ENCODE assay signal across 10 mouse cellular contexts in the genomic region with DNA sequence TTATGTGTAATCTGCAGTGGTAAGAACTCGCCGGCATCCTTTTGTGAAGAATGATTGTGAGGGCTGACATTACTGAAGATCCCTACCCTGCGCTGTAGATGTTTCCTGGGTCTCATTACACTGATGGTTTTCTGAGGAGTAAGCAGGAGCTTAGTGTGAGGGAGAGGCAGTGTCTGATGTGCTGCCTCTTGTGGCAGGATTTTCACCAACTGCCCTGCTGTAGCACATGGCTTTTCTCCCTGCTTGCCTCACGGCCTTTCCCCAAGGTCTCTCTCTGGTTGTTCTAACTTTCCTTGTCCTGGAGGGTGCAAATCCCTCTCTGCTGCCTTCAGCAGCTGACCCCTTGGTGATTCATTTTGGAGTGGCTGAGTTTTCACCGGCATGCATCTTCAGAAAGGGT. TPM values are rescaled to one million over a fixed set of nuclear protein-coding genes. Genes with fewer than 3 reads are reported as not detected.
DNase-seq lines count a peak whose midpoint lies in the region; ATAC-seq and TF ChIP-seq lines count a peak whose summit lies in the region.
"Had no signal": no experiment of that assay in that cellular context is flagged by ENCODE, and none has a peak within 500 bp of the region (broad histone marks: within the 10 kb centered on the region; RNA-seq: fewer than 3 reads in every experiment).

No protein-coding gene starts in this region.

- H3K27ac ChIP-seq in forebrain, embryonic 11.5 days (ENCODE audit: low read depth, low read length), result no peak overlapping the region
- H3K27ac ChIP-seq in forebrain, embryonic 12.5 days, result no peak overlapping the region
- H3K27ac ChIP-seq in lung, embryonic 14.5 days (ENCODE audit: low read depth), result no peak overlapping the region

- no peaks in the 10 kb centered on the region for H3K9me3 ChIP-seq in forebrain, embryonic 11.5 days (ENCODE audit: control insufficient read depth, low read length)
- H3K9me3 ChIP-seq in forebrain, embryonic 12.5 days, result no peaks in the 10 kb centered on the region
- H3K9me3 ChIP-seq in lung, embryonic 14.5 days (ENCODE audit: low read depth, low read length), result no peaks in the 10 kb centered on the region

- no peak overlapping the region for H3K4me2 ChIP-seq in forebrain, embryonic 11.5 days (ENCODE audit: low read depth, low read length, severe bottlenecking)
- no peak overlapping the region for H3K4me2 ChIP-seq in forebrain, embryonic 12.5 days
- H3K4me2 ChIP-seq in lung, embryonic 14.5 days, result no peak overlapping the region

- no peaks in the 10 kb centered on the region for H3K4me1 ChIP-seq in forebrain, embryonic 11.5 days (replicated peaks; ENCODE audit: control insufficient read depth, insufficient read depth, low read length)
- H3K4me1 ChIP-seq in forebrain, embryonic 12.5 days, result no peaks in the 10 kb centered on the region
- no peaks in the 10 kb centered on the region for H3K4me1 ChIP-seq in lung, embryonic 14.5 days (ENCODE audit: insufficient read depth)

- peak; percentile 42; the same call in 1 of the 2 replicates for TF ChIP-seq CTCF in lung, embryonic 14.5 days (IDR thresholded peaks at IDR 0.05; ENCODE audit: low read depth)

- H3K4me3 ChIP-seq in forebrain, embryonic 11.5 days (ENCODE audit: low read depth, low read length), result no peak overlapping the region
- H3K4me3 ChIP-seq in forebrain, embryonic 12.5 days (replicated peaks), result no peak overlapping the region
- H3K4me3 ChIP-seq in lung, embryonic 14.5 days (ENCODE audit: low read depth, low read length), result no peak overlapping the region

- H3K9ac ChIP-seq in forebrain, embryonic 11.5 days (ENCODE audit: low read length), result no peak overlapping the region
- no peak overlapping the region for H3K9ac ChIP-seq in forebrain, embryonic 12.5 days
- no peak overlapping the region for H3K9ac ChIP-seq in lung, embryonic 14.5 days

- DNase-seq in forebrain, embryonic 11.5 days (ENCODE audit: low spot score), result no peak
- peak; percentile 27 for DNase-seq in lung, embryonic 14.5 days
- DNase-seq in lung, postnatal 25 days (ENCODE audit: low spot score), result no peak
- peak; percentile 33 for DNase-seq in embryo, embryonic 11 days
- DNase-seq in retina, postnatal 1 day, result peak; percentile 19
- DNase-seq in spleen, adult 12 weeks (ENCODE audit: low spot score), result no peak
- DNase-seq: gastrocnemius, postnatal 25 days; kidney, adult 11 months had no signal

- no peaks in the 10 kb centered on the region for H3K36me3 ChIP-seq in forebrain, embryonic 11.5 days (ENCODE audit: control insufficient read depth, insufficient read depth, low read length)
- H3K36me3 ChIP-seq in forebrain, embryonic 12.5 days (replicated peaks), result no peaks in the 10 kb centered on the region
- no peaks in the 10 kb centered on the region for H3K36me3 ChIP-seq in lung, embryonic 14.5 days (ENCODE audit: insufficient read depth)

- 55% methylated on average over 5 of the region's 5 CpGs for WGBS in forebrain, embryonic 11.5 days
- 61% methylated on average over 5 of the region's 5 CpGs for WGBS in forebrain, embryonic 12.5 days
- WGBS in lung, embryonic 14.5 days, result 53% methylated on average over 5 of the region's 5 CpGs

- peak; percentile 42; the same call in 1 of the 2 replicates for ATAC-seq in forebrain, embryonic 11.5 days (replicated peaks; ENCODE audit: low FRiP score)
- no peak for ATAC-seq in forebrain, embryonic 12.5 days (ENCODE audit: low FRiP score)
- ATAC-seq in lung, embryonic 14.5 days (ENCODE audit: insufficient read depth), result 0 out of 2 replicates have a peak, but pooled peaks have one; percentile 44
- ATAC-seq in inflammation-experienced regulatory T-cells, adult 6 months, result no peak

- no peaks in the 10 kb centered on the region for H3K27me3 ChIP-seq in forebrain, embryonic 11.5 days (ENCODE audit: control insufficient read depth, insufficient read depth, low read length)
- no peaks in the 10 kb centered on the region for H3K27me3 ChIP-seq in forebrain, embryonic 12.5 days
- H3K27me3 ChIP-seq in lung, embryonic 14.5 days (ENCODE audit: insufficient read depth, low read length), result no peaks in the 10 kb centered on the region

RNA-seq across cellular contexts. Expression of gene Fbxl4, which starts 10.0 kb away (rescaled TPM):
- 7.8 and 7.9 TPM in 2 replicates for polyA plus RNA-seq in forebrain, embryonic 11.5 days (2014; fragmentation: Nextera tagmentation; extraction: Ambion mirVana)
- 9.2 and 9.5 TPM in 2 replicates for polyA plus RNA-seq in forebrain, embryonic 12.5 days (2016; fragmentation: Nextera tagmentation; extraction: Ambion mirVana)
- 10.2 and 11.5 TPM in 2 replicates for polyA plus RNA-seq in lung, embryonic 14.5 days (2014; fragmentation: Nextera tagmentation; extraction: Ambion mirVana)
- polyA plus RNA-seq in inflammation-experienced regulatory T-cells, adult 6 months (2017; shearing (Covaris generic)), result 10 to 100 TPM in 2 of 3 experiments, 1 to 10 TPM in 1; 7.9 to 17.9 (median 17.7) TPM

Comparison
In these comparisons a context has a peak if more than half of its experiments do, and no peak if none do; other contexts are left out.
1. ATAC-seq: peak in forebrain, embryonic 11.5 days (single experiment) and lung, embryonic 14.5 days (single experiment); none in forebrain, embryonic 12.5 days (single experiment) and inflammation-experienced regulatory T-cells, adult 6 months (single experiment).
2. DNase-seq: peak in lung, embryonic 14.5 days (single experiment), embryo, embryonic 11 days (single experiment) and retina, postnatal 1 day (single experiment); none in forebrain, embryonic 11.5 days (single experiment), lung, postnatal 25 days (single experiment) and spleen, adult 12 weeks (single experiment).